Mouse (Mus musculus) forelimb bud, embryonic 11.5 days (tissue): ENCODE measurements around the gene Vapa.
"Not testable (repeated sequence)": the region's sequence is repeated elsewhere in the genome, so short reads cannot be mapped to it uniquely, and the experiment has no call there.

Experiments
- DNase-seq: peaks from one replicate; pipeline ENCODE4 v3.0.0-alpha.2; 2012; ENCODE audit warnings: low read depth, low spot score

Vapa gene

DNA sequence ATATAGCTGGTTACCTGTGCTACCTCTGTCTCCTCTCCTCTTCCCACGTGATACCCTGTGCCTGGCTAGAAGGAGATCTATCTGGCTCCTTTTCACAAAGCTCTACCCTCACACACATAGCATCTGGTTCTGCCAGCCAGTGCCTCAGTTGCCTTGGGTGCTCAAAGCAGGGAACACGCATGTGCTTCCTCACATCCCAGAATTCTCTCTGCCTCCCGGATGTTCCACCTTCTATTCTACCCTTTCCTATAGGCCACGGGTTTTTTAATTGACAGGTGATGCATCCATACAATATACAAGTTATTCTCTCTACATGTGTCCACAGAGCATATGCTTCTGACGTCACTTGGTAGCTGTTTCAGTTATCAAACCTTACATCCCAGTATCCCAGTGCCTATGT lies 49.2 kb downstream of the Vapa start:
- no peak for DNase-seq

DNA sequence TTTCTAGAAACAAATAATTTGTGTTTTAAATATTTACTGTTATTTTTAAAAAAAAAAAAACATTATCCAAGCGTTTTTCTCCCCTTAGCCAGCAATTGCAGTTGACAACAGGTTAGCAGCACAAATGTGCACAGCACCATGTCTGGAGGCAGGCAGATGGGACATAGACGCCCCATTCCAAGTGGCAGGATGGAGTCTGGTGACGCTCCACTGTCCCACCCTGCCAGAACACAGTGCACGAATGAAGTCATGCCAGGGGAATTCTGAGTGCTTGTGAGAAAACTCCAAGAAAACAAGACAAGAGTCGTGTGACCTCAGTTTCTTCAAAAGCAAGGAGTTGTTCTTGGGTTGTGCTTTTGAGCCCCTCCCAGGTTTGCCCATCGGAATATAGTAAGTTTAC lies 50.0 kb downstream of the Vapa start:
- DNase-seq = no peak

DNA sequence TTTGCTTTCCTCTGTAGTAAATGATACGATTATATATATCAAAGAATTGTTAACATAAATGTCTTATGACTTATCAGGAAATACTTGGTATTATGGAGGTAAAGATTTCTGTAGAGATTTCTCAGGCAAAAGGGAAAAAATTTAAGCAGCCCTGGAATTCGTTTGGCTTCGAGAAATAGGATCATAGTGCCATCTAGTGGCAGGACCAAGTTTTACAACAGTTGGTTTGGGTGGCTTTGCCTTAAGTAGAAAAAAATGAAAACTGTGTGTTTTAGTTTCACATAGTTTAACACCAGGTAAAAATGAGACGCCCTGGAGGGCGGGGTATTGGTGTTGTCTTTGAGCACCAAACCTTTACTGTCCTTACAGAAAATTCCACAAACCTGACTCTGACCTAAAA lies 50.6 kb downstream of the Vapa start:
- DNase-seq = peak; percentile 85

DNA sequence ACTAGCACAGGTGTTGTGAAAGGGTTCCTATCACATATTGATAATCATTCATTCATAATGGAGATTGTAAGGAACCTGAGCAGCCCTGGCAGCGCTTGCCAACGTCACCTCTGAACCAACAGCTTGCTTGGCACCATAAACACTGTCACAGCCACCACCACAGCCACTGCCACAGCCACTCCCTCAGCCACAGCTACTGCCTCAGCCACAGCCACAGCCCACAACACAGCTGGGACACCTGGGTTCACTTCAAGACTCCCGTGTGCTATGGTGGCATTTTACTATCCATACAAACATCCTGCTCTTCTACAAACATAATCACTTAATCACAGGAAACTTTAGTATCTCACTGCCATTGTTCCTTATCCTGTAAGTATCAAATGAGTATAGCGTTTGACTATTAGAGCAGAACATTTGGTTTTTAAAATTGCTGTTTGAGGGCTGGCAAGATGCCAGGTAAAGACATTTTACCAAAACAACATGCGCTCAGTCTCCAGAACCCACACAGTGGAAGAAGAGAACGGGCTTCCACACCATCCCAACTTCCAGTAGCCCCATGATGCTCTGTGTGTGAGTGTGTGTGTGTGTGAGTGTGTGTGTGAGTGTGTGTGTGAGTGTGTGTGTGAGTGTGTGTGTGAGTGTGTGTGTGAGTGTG lies 51.9 kb downstream of the Vapa start:
- no peak for DNase-seq

DNA sequence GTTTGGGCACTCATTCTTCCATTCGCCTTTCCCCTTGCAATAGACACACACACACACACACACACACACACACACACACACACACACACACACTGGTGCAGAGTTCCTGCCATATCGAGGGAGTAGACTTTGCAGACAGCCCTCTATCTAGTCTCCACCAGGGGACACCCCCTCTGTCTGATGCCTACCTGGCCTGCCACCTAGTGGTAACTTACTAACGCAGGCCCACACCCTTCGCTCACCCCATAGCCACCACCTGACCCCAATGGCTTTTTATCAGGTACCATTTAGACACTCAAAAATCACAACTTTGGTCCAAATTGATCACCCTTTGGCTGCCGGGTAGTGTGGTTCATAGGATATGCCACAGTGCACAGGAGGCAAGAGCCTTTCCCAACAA lies 54.1 kb downstream of the Vapa start:
- DNase-seq = no peak

DNA sequence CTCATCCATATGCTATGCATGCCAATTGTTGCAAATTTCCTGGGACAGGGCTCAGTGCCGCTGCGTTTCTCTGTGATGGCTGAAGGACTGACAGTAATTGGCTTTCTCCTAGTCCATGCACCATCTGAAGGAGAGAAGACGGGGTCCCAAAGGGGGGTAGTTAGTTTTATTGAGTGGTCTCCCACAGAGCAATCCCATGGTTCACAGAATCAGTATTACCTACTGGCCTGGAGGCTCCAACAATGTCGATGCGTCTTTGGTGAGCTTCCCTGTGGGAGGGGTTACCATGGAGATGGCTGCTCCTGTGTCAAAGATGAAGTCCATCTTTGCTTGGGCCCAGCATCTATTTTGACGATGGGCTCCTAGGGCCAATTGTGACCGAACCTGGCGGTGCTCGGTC lies 54.6 kb downstream of the Vapa start:
- no peak for DNase-seq

DNA sequence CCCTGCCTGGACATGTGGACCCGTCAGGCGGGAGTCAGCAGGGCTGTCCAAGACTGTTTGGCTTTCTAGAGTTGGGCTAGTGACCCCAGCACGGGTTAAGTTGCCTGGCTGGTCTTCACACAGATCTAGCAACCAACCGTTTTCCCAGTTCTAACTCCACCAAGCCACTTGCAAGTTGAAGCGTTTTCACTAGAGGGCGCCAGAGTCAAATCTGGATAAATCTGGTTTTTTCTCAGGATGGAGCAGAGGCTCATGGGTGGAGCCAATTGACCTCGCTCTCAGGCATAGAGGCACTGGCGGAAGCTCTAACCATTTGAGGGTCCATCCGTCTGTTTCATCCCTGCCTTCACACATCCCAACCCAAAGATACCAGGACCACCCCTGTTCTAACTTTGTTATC lies 55.1 kb downstream of the Vapa start:
- peak; percentile 65 for DNase-seq

DNA sequence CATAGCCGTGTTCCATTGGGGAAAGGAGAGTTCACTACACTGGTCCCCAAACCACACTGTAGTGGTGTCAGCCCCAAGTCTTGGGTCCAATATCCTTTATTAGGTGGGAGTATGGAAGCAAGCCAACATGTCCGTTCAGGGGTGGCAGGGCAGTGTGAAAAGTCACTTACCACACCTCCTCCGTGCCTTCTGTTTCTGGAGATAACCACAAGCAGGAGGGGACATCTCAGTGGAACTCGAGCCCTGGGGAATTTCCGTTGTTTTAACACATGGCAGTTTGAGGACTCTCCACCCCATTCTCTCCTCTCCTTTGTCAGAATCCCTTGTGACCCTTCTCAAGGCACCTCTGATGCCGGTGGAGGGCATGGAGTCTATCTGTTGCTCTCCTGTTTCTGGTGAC lies 56.1 kb downstream of the Vapa start:
- DNase-seq = no peak

DNA sequence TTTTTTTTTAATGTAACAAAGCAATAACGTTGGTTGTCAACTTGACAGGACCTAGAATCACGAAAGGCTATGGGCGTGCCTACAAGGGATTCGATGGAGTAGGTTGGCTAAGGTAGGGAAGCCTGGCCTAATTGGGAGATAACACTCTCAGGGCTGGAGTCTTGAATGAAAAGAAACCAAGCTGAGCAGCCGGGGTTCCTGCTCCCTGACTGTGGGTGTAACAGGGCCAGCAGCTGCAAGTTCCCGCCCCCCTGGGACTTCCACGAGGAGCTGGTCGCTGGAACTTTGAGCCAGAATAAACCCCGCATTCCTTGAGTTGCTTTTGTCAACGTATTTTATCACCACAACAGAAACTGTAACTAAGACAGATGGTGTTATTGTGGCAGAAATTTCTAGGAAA lies 56.6 kb downstream of the Vapa start:
- no peak for DNase-seq

DNA sequence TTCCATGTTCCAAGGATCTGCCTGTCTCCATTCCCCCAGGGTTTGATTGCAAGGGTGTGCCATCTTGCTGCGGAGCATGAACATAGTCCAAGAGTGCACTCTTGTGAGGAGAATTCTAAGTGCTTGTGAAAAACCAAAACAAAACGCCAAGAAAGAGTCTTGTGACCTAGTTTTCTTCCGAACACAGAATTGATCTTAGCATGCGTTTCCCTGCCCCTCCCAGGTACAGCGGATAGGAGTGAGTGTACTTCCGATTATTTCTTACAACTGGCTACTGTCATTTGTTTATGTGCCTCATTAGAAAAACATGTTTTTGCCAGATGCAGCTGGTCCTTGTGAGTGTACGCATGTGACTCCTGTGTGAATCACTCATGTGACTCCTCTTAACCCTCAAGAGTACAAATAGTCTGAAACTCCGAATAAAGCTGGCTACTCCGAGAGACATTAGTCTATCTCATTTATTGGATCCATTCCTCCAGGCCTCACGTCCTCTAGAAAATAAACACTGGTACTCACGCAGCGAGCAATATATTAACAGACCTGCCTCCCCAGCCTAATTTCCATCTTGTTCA lies 60.8 kb downstream of the Vapa start:
- no peak for DNase-seq

DNA sequence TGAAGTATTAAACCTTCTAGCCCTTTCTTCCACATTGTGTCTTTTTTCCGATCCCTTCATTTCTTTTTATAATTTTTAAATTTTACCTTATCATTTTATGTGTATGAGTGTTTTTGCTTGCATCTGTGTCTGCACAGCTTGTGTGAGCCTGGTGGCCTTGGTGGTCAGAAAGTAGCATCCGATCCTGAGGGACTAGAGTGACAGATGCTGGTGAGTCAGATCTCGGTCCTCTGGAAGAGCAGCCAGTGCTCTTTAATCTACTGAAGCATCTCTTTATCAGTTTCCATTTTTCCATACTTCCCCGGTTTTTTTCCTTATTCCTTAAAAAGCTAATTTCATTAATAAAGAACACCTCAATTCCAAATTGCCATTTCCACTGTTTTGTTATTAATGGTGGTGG lies 63.0 kb downstream of the Vapa start:
- no peak for DNase-seq

DNA sequence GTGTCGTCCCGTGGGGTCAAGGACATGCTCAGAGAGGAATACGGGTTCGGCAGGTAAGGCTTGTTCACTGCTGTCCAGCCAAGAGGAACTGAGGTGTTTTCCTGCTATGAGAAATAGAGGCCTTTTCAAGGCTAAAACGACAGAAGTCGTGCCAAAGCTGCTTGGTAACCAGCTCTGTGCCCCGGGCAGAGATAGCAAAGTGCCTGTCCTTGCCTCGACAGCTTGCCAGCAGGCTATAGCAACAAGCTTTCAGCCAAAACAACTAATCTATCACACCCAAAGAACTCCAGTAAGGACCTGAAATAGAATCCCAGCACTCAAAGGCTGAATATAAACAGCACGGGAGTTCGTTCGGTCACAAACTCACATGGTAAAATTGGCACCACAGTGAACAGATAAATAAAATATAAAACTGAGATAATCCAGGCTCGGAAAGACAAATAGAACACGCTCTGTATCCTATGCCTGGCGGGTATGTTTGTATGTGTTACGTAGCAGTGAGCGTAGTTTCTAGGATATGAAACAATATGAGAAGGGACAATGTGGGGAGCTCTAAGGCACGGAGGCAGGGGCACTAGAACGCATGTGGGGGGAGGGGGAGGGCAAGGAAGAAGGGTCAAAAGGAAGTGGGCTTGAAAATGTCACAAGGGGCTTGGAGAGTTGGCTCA lies 64.5 kb downstream of the Vapa start:
- no peak for DNase-seq

DNA sequence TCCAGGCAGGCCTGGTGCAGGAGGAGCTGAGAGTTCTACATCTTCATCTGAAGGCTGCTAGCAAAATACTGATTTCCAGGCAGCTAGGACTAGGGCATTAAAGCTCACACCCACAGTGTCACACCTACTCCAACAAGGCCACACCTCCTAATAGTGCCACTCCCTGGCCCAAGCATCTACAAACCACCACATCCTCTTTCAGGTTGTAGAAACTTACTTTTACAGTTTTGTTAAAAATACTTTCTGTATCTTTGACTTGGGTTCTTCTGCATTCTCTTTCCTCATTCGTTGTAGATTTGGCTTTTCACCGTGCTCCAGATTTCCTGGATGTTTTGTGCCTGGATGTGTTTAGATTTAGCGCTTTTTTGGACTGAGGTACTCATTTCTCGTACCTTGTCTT lies 67.1 kb downstream of the Vapa start:
- not testable (repeated sequence) for DNase-seq

DNA sequence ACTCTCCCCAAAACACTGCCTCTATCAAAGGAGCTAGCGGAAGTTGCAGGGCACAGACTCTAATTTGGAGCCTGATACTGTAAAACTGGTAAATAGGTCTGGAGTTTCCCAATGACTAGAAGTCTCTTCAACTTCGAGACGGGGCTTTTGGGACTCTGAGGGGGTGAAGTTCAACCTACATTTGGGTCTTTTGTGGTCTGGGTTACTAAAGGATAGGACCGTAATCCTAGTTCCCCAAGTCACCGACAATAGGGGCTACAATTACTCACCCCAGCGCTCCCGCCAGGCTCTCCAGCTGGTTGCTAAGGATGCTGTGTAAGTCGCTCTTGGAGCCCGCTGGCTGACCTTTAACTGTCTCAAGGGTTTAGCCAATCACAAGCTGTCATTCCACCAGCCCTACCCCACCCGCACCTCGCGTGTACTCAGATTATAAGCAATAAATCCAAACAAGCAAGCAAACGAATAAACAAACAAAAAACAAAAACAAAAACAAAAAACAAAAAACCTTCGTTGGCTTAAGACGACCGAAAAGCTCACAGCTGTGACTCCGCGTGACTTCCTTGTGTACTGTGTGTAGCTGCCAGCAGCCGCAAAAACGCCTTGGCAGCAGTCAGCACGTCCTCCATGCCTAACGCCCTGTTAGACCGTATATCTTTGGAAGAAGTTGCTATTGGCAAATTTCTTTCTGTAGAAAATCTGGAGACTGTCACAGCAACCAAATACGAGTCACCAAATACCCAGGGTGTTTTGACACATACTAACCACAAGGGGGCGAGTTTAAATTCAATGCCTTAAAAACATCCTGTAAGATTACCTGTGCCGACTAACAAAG lies 72.7 kb downstream of the Vapa start, which contains the start of gene Tmem232:
Tmem232 (minus strand) TSS at position 342 of the 832 bp plus-strand sequence.
- peak; percentile 25 for DNase-seq

DNA sequence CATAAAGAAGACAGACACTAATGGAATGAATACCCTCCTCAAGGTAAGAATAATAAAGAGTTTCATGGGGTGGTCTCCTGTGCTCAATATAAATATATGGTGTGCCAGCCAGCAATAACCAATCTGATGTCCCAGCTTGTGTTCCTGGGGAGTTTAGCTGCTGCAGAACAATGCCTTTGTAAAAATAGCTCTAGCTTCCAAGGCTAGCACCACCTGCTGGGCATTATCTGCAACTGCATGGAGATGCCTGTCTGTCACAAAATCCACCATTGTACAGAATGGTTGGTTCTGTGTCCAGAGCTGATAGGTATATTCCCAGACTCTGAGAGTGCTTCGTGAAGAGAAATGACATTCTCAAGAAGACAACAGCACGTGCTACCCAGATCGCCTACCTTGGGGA lies 77.2 kb downstream of the Vapa start:
- DNase-seq = peak; percentile 57

DNA sequence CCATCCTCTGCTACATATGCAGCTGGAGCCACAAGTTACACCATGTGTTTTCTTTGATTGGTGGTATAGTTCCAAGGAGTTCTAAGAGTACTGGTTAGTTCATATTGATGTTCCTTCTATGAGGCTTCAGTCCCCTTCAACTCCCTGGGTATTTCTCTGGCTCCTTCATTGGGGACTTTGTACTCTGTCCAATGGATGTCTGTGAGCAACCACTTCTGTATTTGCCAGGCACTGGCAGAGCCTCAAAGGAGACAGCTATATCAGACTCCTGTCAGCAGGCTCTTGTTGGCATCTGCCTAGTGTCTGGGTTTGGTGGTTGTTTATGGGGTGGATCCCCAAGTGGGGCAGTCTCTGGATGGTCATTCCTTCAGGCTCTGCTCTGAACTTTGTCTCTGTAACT lies 81.0 kb downstream of the Vapa start:
- DNase-seq = not testable (repeated sequence)
